Mouse (Mus musculus): ENCODE results near the gene Pepd. TPM values are rescaled to one million over a fixed set of nuclear protein-coding genes. Genes with fewer than 3 reads are reported as not detected.

Pepd gene
- polyA plus RNA-seq, 1 experiment from 2014 or later = 64.5 TPM

GRCm38 (mm10) chr7:35026276-35026630, 114.1 kb downstream of the Pepd start:
- peaks cover 7% of the 10 kb centered on the region; the same call in 1 of the 2 replicates for H3K36me3 ChIP-seq
- no peaks in the 10 kb centered on the region for H3K9me3 ChIP-seq
- WGBS = 76% methylated on average over 4 of the region's 4 CpGs
- H3K4me3 ChIP-seq = no peak overlapping the region
- no peaks in the 10 kb centered on the region for H3K27me3 ChIP-seq (ENCODE audit: insufficient read depth, poor library complexity, severe bottlenecking)
- no peak for DNase-seq (ENCODE audit: low spot score)
- 0 out of 2 replicates have a peak, but pooled peaks cover 2% of the 10 kb centered on the region for H3K4me1 ChIP-seq
- no peak overlapping the region for H3K27ac ChIP-seq

- DNase-seq (ENCODE audit: low spot score) = no peak
- Histone ChIP-seq H3K27ac (no peak overlapping the region), H3K4me3 (no peak overlapping the region), H3K4me1 (0 out of 2 replicates have a peak, but pooled peaks cover 2% of the 10 kb centered on the region), H3K36me3 (peaks cover 7% of the 10 kb centered on the region; the same call in 1 of the 2 replicates), H3K9me3 (no peaks in the 10 kb centered on the region), H3K27me3 (ENCODE audit: insufficient read depth, poor library complexity, severe bottlenecking) (no peaks in the 10 kb centered on the region)
- 67% methylated on average over 3 of the region's 3 CpGs for WGBS
Measured at GRCm38 (mm10) chr7:35026838-35027291, 114.7 kb downstream of the Pepd start.

GRCm38 (mm10) chr7:35027801-35028420, 115.7 kb downstream of the Pepd start:
- H3K9me3 ChIP-seq = no peaks in the 10 kb centered on the region
- no peaks in the 10 kb centered on the region for H3K27me3 ChIP-seq (ENCODE audit: insufficient read depth, poor library complexity, severe bottlenecking)
- H3K4me3 ChIP-seq = no peak overlapping the region
- 78% methylated on average over 9 of the region's 9 CpGs for WGBS
- H3K36me3 ChIP-seq = peaks cover 15% of the 10 kb centered on the region; the same call in 1 of the 2 replicates
- DNase-seq (ENCODE audit: low spot score) = no peak
- H3K27ac ChIP-seq = no peak overlapping the region
- 0 out of 2 replicates have a peak, but pooled peaks cover 2% of the 10 kb centered on the region for H3K4me1 ChIP-seq

GRCm38 (mm10) chr7:35028559-35028958, 116.4 kb downstream of the Pepd start:
- no peak overlapping the region for H3K27ac ChIP-seq
- no peak overlapping the region for H3K4me3 ChIP-seq
- H3K9me3 ChIP-seq = no peaks in the 10 kb centered on the region
- no peaks in the 10 kb centered on the region for H3K27me3 ChIP-seq (ENCODE audit: insufficient read depth, poor library complexity, severe bottlenecking)
- H3K4me1 ChIP-seq = 0 out of 2 replicates have a peak, but pooled peaks cover 2% of the 10 kb centered on the region
- WGBS = 81% methylated on average over 16 of the region's 16 CpGs
- no peak for DNase-seq (ENCODE audit: low spot score)
- peaks cover 20% of the 10 kb centered on the region for H3K36me3 ChIP-seq

GRCm38 (mm10) chr7:35029228-35029627, 117.0 kb downstream of the Pepd start:
- Histone ChIP-seq H3K4me1 (peaks cover 2% of the 10 kb centered on the region; the same call in 1 of the 2 replicates), H3K36me3 (peaks cover 21% of the 10 kb centered on the region), H3K4me3 (no peak overlapping the region), H3K9me3 (no peaks in the 10 kb centered on the region), H3K27me3 (ENCODE audit: insufficient read depth, poor library complexity, severe bottlenecking) (no peaks in the 10 kb centered on the region), H3K27ac (no peak overlapping the region)
- WGBS = 77% methylated on average over 5 of the region's 5 CpGs
- DNase-seq (ENCODE audit: low spot score) = no peak

GRCm38 (mm10) chr7:35029648-35030047, 117.5 kb downstream of the Pepd start:
- H3K36me3 ChIP-seq = peaks cover 22% of the 10 kb centered on the region
- WGBS = 91% methylated on average over 3 of the region's 3 CpGs
- H3K27ac ChIP-seq = no peak overlapping the region
- DNase-seq (ENCODE audit: low spot score) = no peak
- peaks cover 2% of the 10 kb centered on the region; the same call in 1 of the 2 replicates for H3K4me1 ChIP-seq
- no peaks in the 10 kb centered on the region for H3K27me3 ChIP-seq (ENCODE audit: insufficient read depth, poor library complexity, severe bottlenecking)
- no peaks in the 10 kb centered on the region for H3K9me3 ChIP-seq
- no peak overlapping the region for H3K4me3 ChIP-seq

- Histone ChIP-seq H3K9me3 (no peaks in the 10 kb centered on the region), H3K4me3 (no peak overlapping the region), H3K27ac (no peak overlapping the region), H3K27me3 (ENCODE audit: insufficient read depth, poor library complexity, severe bottlenecking) (no peaks in the 10 kb centered on the region), H3K36me3 (peaks cover 26% of the 10 kb centered on the region), H3K4me1 (peaks cover 7% of the 10 kb centered on the region)
- 85% methylated on average over 6 of the region's 6 CpGs for WGBS
- DNase-seq (ENCODE audit: low spot score) = no peak
Measured at GRCm38 (mm10) chr7:35030567-35030966, 118.4 kb downstream of the Pepd start.

GRCm38 (mm10) chr7:35035141-35035553, 123.0 kb downstream of the Pepd start:
- 42% methylated on average over 6 of the region's 6 CpGs for WGBS
- no peak overlapping the region for H3K4me3 ChIP-seq
- no peak overlapping the region for H3K27ac ChIP-seq
- H3K9me3 ChIP-seq = no peaks in the 10 kb centered on the region
- H3K27me3 ChIP-seq (ENCODE audit: insufficient read depth, poor library complexity, severe bottlenecking) = no peaks in the 10 kb centered on the region
- no peak for DNase-seq (ENCODE audit: low spot score)
- peaks cover 5% of the 10 kb centered on the region for H3K4me1 ChIP-seq
- H3K36me3 ChIP-seq = peaks cover 52% of the 10 kb centered on the region

- H3K27me3 ChIP-seq (ENCODE audit: insufficient read depth, poor library complexity, severe bottlenecking) = no peaks in the 10 kb centered on the region
- peaks cover 56% of the 10 kb centered on the region for H3K36me3 ChIP-seq
- H3K4me3 ChIP-seq = no peak overlapping the region
- peaks cover 5% of the 10 kb centered on the region for H3K4me1 ChIP-seq
- 62% methylated on average over 4 of the region's 4 CpGs for WGBS
- no peaks in the 10 kb centered on the region for H3K9me3 ChIP-seq
- DNase-seq (ENCODE audit: low spot score) = no peak
- no peak overlapping the region for H3K27ac ChIP-seq
Measured at GRCm38 (mm10) chr7:35035565-35035964, 123.4 kb downstream of the Pepd start.

- Histone ChIP-seq H3K27ac (no peak overlapping the region), H3K4me3 (no peak overlapping the region), H3K36me3 (peaks cover 63% of the 10 kb centered on the region), H3K27me3 (ENCODE audit: insufficient read depth, poor library complexity, severe bottlenecking) (no peaks in the 10 kb centered on the region), H3K9me3 (no peaks in the 10 kb centered on the region), H3K4me1 (peaks cover 5% of the 10 kb centered on the region)
- 79% methylated on average over 5 of the region's 5 CpGs for WGBS
- DNase-seq (ENCODE audit: low spot score) = no peak
Measured at GRCm38 (mm10) chr7:35036266-35036731, 124.1 kb downstream of the Pepd start.

GRCm38 (mm10) chr7:35037408-35037807, 125.2 kb downstream of the Pepd start:
- no peak for DNase-seq (ENCODE audit: low spot score)
- H3K9me3 ChIP-seq = no peaks in the 10 kb centered on the region
- H3K4me3 ChIP-seq = no peak overlapping the region
- peaks cover 59% of the 10 kb centered on the region for H3K36me3 ChIP-seq
- H3K4me1 ChIP-seq = peaks cover 5% of the 10 kb centered on the region
- H3K27me3 ChIP-seq (ENCODE audit: insufficient read depth, poor library complexity, severe bottlenecking) = no peaks in the 10 kb centered on the region
- no peak overlapping the region for H3K27ac ChIP-seq
- 88% methylated on average over 6 of the region's 6 CpGs for WGBS

- no peak overlapping the region for H3K4me3 ChIP-seq
- DNase-seq (ENCODE audit: low spot score) = no peak
- no peak overlapping the region for H3K27ac ChIP-seq
- peaks cover under 1% of the 10 kb centered on the region for H3K4me1 ChIP-seq
- H3K36me3 ChIP-seq = peaks cover 72% of the 10 kb centered on the region
- H3K9me3 ChIP-seq = no peaks in the 10 kb centered on the region
- 89% methylated on average over 9 of the region's 9 CpGs for WGBS
- no peaks in the 10 kb centered on the region for H3K27me3 ChIP-seq (ENCODE audit: insufficient read depth, poor library complexity, severe bottlenecking)
Measured at GRCm38 (mm10) chr7:35040176-35040972, 128.2 kb downstream of the Pepd start.

All from heart, embryonic 10.5 days (tissue).